Mouse (Mus musculus) heart, embryonic 11.5 days (tissue): ENCODE measurements around the gene Tacc2. TPM values are rescaled to one million over a fixed set of nuclear protein-coding genes. Genes with fewer than 3 reads are reported as not detected.
"Not testable (repeated sequence)": the region's sequence is repeated elsewhere in the genome, so short reads cannot be mapped to it uniquely, and the experiment has no call there.

Experiments
- ATAC-seq: fragments of 200-750 bp; cut with Nextera tagmentation; replicated peaks from 2 replicates; pipeline ENCODE4 v1.8.0; 2017; ENCODE audit warnings: moderate library complexity; ENCODE audit not compliant: insufficient number of reproducible peaks, low FRiP score, low TSS enrichment
- H3K27ac ChIP-seq: fragments of 300-500 bp; sonication (generic); 2 replicates; pipeline ENCODE4 v1.5.1; 2014; ENCODE audit warnings: mild to moderate bottlenecking, low read depth, low read length
- H3K27me3 ChIP-seq: fragments of 300-500 bp; sonication (generic); 2 replicates; pipeline ENCODE4 v1.6.1; 2014; ENCODE audit warnings: mild to moderate bottlenecking, low read length, mixed read lengths; ENCODE audit not compliant: control insufficient read depth, insufficient read depth
- H3K36me3 ChIP-seq: fragments of 300-500 bp; sonication (generic); 2 replicates; pipeline ENCODE4 v1.6.1; 2014; ENCODE audit warnings: mild to moderate bottlenecking, low read length, moderate library complexity, mixed read lengths; ENCODE audit not compliant: control insufficient read depth, insufficient read depth
- H3K4me1 ChIP-seq: fragments of 300-500 bp; sonication (generic); 2 replicates; pipeline ENCODE4 v1.6.1; 2014; ENCODE audit warnings: low read length; ENCODE audit not compliant: control insufficient read depth, insufficient read depth
- H3K4me2 ChIP-seq: fragments of 300-500 bp; sonication (generic); 2 replicates; pipeline ENCODE4 v1.6.1; 2014; ENCODE audit warnings: mild to moderate bottlenecking, moderate library complexity
- H3K4me3 ChIP-seq: fragments of 300-500 bp; sonication (generic); 2 replicates; pipeline ENCODE4 v1.5.1; 2014; ENCODE audit warnings: low read depth, low read length
- H3K9ac ChIP-seq: fragments of 300-500 bp; sonication (generic); 2 replicates; pipeline ENCODE4 v1.6.1; 2014; ENCODE audit warnings: mild to moderate bottlenecking, low read depth, low read length, moderate library complexity
- H3K9me3 ChIP-seq: fragments of 300-500 bp; sonication (generic); replicated peaks from 2 replicates; pipeline ENCODE4 v1.6.1; 2016; ENCODE audit warnings: low read length; ENCODE audit not compliant: control insufficient read depth
- WGBS: fragments of 180-500 bp; shearing (Covaris S2); extraction: QIAGEN DNeasy Blood & Tissue Kit; methylation state at CpG from one replicate; pipeline ENCODE4 v1.1.7; 2014; ENCODE audit not compliant: insufficient replicate concordance; 5-methylcytosine and 5-hydroxymethylcytosine counted together
- polyA plus RNA-seq: library from polyadenylated mRNA; unstranded; fragments of >200 nt; fragmentation: Nextera tagmentation; extraction: Ambion mirVana; gene quantifications from 2 replicates; pipeline ENCODE4 v1.2.1, GENCODE M21; 2014

The Tacc2 gene
- polyA plus RNA-seq, 1 experiment from 2014 or later = 42.2 TPM

DNA sequence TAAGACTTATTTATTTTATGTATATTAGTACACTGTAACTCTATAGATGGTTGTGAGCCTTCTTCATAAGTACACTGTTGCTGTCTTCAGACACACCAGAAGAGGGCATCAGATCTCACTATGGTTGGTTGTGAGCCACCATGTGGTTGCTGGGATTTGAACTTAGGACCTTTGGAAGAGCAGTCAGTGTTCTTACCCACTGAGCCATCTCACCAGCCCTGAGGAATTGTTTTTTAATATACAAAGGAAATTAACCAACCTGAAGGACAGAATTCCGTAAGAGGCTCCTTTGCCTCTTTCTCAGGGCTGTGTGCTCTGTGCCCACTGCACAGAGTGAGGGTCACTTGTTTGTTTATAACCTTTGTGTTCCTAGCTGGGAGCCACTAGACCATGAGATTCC lies 90.8 kb downstream of the Tacc2 start:
- H3K27me3 ChIP-seq = not testable (repeated sequence)

DNA sequence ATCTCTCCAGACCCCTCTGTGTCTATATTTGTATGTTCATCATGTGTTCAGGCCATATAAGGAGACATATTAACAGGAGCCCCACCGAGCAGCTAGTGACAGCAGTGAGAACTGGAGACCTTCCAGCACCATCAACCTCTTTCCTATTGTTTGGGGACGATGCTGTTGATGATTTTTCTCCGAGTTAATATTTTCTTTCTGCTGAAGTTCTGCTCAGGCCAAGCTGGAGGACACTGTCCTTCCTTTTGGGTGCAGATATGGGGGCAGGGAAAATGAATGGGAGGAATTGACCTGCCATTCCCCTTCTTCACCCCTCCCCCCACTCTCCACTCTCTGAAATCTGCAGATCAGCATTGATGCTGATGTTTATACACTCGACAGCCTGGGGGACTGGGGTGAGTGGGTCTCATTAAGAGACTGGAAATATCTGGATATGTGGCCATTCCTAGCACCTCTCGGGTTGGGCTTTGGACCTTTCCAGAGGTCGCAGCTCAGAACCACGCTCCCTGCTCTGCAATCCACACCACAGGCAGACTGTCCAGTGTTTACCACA lies 91.6 kb downstream of the Tacc2 start:
- Histone ChIP-seq H3K27ac (peak overlapping the region; percentile 98), H3K4me3 (0 out of 2 replicates have a peak overlapping the region, but pooled peaks have one; percentile 5), H3K27me3 (no peaks in the 10 kb centered on the region), H3K9ac (peak overlapping the region; percentile 54; the same call in 1 of the 2 replicates), H3K4me1 (peaks cover 61% of the 10 kb centered on the region), H3K4me2 (peak overlapping the region; percentile 32), H3K36me3 (peaks cover 11% of the 10 kb centered on the region), H3K9me3 (no peaks in the 10 kb centered on the region)
- 21% methylated on average over 7 of the region's 7 CpGs for WGBS
- peak; percentile 11 for ATAC-seq

More for the DNA sequence above, 90.8 kb downstream of the Tacc2 start:
- H3K9ac ChIP-seq, H3K4me3 ChIP-seq, H3K4me2 ChIP-seq, ATAC-seq, H3K9me3 ChIP-seq: not testable (repeated sequence)
- 87% methylated on average over 1 of the region's 1 CpGs for WGBS
- peaks cover 53% of the 10 kb centered on the region for H3K4me1 ChIP-seq
- H3K27ac ChIP-seq = peak overlapping the region; percentile 98
- peaks cover 12% of the 10 kb centered on the region for H3K36me3 ChIP-seq

- H3K4me3 ChIP-seq = 0 out of 2 replicates have a peak overlapping the region, but pooled peaks have one; percentile 5
- H3K4me2 ChIP-seq = peak overlapping the region; percentile 32
- H3K4me1 ChIP-seq = peaks cover 63% of the 10 kb centered on the region
- 17% methylated on average over 8 of the region's 8 CpGs for WGBS
- H3K27me3 ChIP-seq = no peaks in the 10 kb centered on the region
- ATAC-seq = peak; percentile 61
- H3K27ac ChIP-seq = peak overlapping the region; percentile 98
- H3K9ac ChIP-seq = peak overlapping the region; percentile 54; the same call in 1 of the 2 replicates
- no peaks in the 10 kb centered on the region for H3K9me3 ChIP-seq
- H3K36me3 ChIP-seq = peaks cover 4% of the 10 kb centered on the region
Observed at GRCm38 (mm10) chr7:130669370-130669881, 92.2 kb downstream of the Tacc2 start.

- ATAC-seq = 0 out of 2 replicates have a peak, but pooled peaks have one; percentile 31
- peak overlapping the region; percentile 98 for H3K27ac ChIP-seq
- H3K9ac ChIP-seq = peak overlapping the region; percentile 34; the same call in 1 of the 2 replicates
- H3K4me2 ChIP-seq = 0 out of 2 replicates have a peak overlapping the region, but pooled peaks have one; percentile 14
- H3K9me3 ChIP-seq = no peaks in the 10 kb centered on the region
- no peaks in the 10 kb centered on the region for H3K27me3 ChIP-seq
- no peak overlapping the region for H3K4me3 ChIP-seq
- H3K4me1 ChIP-seq = peaks cover 63% of the 10 kb centered on the region
- H3K36me3 ChIP-seq = 0 out of 2 replicates have a peak, but pooled peaks cover 2% of the 10 kb centered on the region
- WGBS = 32% methylated on average over 4 of the region's 4 CpGs
Observed at GRCm38 (mm10) chr7:130670358-130670757, 93.1 kb downstream of the Tacc2 start.

- no peak for ATAC-seq
- Histone ChIP-seq H3K9me3 (peaks cover 2% of the 10 kb centered on the region; the same call in 1 of the 2 replicates), H3K4me3 (no peak overlapping the region), H3K4me1 (peaks cover 63% of the 10 kb centered on the region), H3K27me3 (no peaks in the 10 kb centered on the region), H3K27ac (peak overlapping the region; percentile 98), H3K4me2 (no peak overlapping the region), H3K36me3 (peaks cover 7% of the 10 kb centered on the region), H3K9ac (0 out of 2 replicates have a peak overlapping the region, but pooled peaks have one; percentile 2)
- WGBS = 53% methylated on average over 6 of the region's 6 CpGs
Observed at GRCm38 (mm10) chr7:130671301-130671700, 94.1 kb downstream of the Tacc2 start.

- H3K36me3 ChIP-seq = peaks cover 9% of the 10 kb centered on the region
- no peak overlapping the region for H3K4me3 ChIP-seq
- peak overlapping the region; percentile 65 for H3K9ac ChIP-seq
- WGBS = 41% methylated on average over 9 of the region's 9 CpGs
- ATAC-seq = 0 out of 2 replicates have a peak, but pooled peaks have one; percentile 40
- H3K4me1 ChIP-seq = peaks cover 50% of the 10 kb centered on the region
- no peak overlapping the region for H3K4me2 ChIP-seq
- H3K9me3 ChIP-seq = peaks cover 3% of the 10 kb centered on the region; the same call in 1 of the 2 replicates
- peak overlapping the region; percentile 91 for H3K27ac ChIP-seq
- no peaks in the 10 kb centered on the region for H3K27me3 ChIP-seq
Observed at GRCm38 (mm10) chr7:130673169-130674033, 96.2 kb downstream of the Tacc2 start.

GRCm38 (mm10) chr7:130674526-130674925 lies 97.3 kb downstream of the Tacc2 start:
- Histone ChIP-seq H3K27me3 (no peaks in the 10 kb centered on the region), H3K9ac (no peak overlapping the region), H3K36me3 (peaks cover 9% of the 10 kb centered on the region), H3K4me2 (no peak overlapping the region), H3K4me1 (peaks cover 39% of the 10 kb centered on the region), H3K4me3 (no peak overlapping the region), H3K27ac (no peak overlapping the region; the same call in 1 of the 2 replicates), H3K9me3 (peaks cover 3% of the 10 kb centered on the region; the same call in 1 of the 2 replicates)
- WGBS = 77% methylated on average over 9 of the region's 9 CpGs
- no peak for ATAC-seq

- Histone ChIP-seq H3K27ac (no peak overlapping the region), H3K36me3 (peaks cover 9% of the 10 kb centered on the region), H3K4me3 (no peak overlapping the region), H3K4me2 (no peak overlapping the region), H3K4me1 (peaks cover 29% of the 10 kb centered on the region), H3K9me3 (peaks cover 3% of the 10 kb centered on the region; the same call in 1 of the 2 replicates), H3K27me3 (no peaks in the 10 kb centered on the region), H3K9ac (no peak overlapping the region)
- no peak for ATAC-seq
- WGBS = 84% methylated on average over 11 of the region's 11 CpGs
Observed at GRCm38 (mm10) chr7:130676885-130677540, 99.8 kb downstream of the Tacc2 start.
